Mouse (Mus musculus): ENCODE measurements around the gene Nalcn. TPM values are rescaled to one million over a fixed set of nuclear protein-coding genes. Genes with fewer than 3 reads are reported as not detected.

The Nalcn gene
- total and polyA plus RNA-seq, 3 experiments: 0.03 TPM; not detected in 2

DNA sequence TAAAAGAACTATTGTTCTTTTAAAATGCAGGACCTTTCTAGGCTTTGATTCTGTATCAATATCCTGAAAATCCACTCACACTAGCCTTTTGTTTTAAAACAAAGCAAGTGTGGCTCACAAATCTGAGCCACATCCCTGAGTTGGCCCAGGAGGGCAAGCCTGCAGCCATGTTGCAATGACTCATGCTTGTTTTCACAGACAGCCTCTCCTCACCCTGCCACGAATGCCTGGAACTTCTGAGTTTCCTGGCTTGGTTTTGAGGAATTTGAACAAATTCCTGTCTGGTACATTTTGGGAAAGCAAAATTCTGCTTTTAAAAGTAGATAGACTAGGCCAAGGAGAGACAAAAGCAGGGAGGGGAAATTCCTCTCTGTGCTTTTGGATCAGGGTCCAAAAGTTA, 95.7 kb downstream of the Nalcn start:
- TF ChIP-seq POLR2AphosphoS5 (IDR thresholded peaks at IDR 0.05; ENCODE audit: borderline replicate concordance, low read depth, low read length) (no peak), CHD2 (IDR thresholded peaks at IDR 0.05; ENCODE audit: low read length) (no peak), TBP (IDR thresholded peaks at IDR 0.05; ENCODE audit: low read depth, low read length) (no peak), TAL1 (IDR thresholded peaks at IDR 0.05; ENCODE audit: low read length) (no peak), GATA1 (IDR thresholded peaks at IDR 0.05; ENCODE audit: low read depth, low read length) (no peak), USF2 (IDR thresholded peaks at IDR 0.05; ENCODE audit: borderline replicate concordance in 1 of 2, insufficient read depth in 1 of 2, low read depth in 1 of 2, low read length in 2 of 2) (no peak), UBTF (IDR thresholded peaks at IDR 0.05; ENCODE audit: borderline replicate concordance, insufficient read depth, low read depth, low read length) (no peak), MXI1 (IDR thresholded peaks at IDR 0.05; ENCODE audit: low read depth, low read length) (no peak), MYB (IDR thresholded peaks at IDR 0.05; ENCODE audit: low read depth, low read length) (no peak), POLR2A (IDR thresholded peaks at IDR 0.05; ENCODE audit: control insufficient read depth in 1 of 2, insufficient read depth in 1 of 2, low read depth in 1 of 2, low read length in 2 of 2, poor library complexity in 1 of 2) (no peak), CHD1 (IDR thresholded peaks at IDR 0.05; ENCODE audit: low read depth, low read length) (no peak), MAZ (IDR thresholded peaks at IDR 0.05; ENCODE audit: low read depth, low read length) (no peak), CTCF (IDR thresholded peaks at IDR 0.05 in 2 of 3, conservative IDR thresholded peaks at IDR 0.05 in 1 of 3; ENCODE audit: control insufficient read depth in 1 of 3, insufficient read depth in 1 of 3, low read depth in 2 of 3, low read length in 3 of 3, poor library complexity in 1 of 3, severe bottlenecking in 1 of 3) (no peak), JUND (IDR thresholded peaks at IDR 0.05; ENCODE audit: low read depth, low read length) (no peak), EP300 (IDR thresholded peaks at IDR 0.05; ENCODE audit: low read depth in 1 of 2, low read length in 2 of 2) (no peak), ZC3H11A (IDR thresholded peaks at IDR 0.05; ENCODE audit: low read depth, low read length) (no peak), HCFC1 (IDR thresholded peaks at IDR 0.05; ENCODE audit: low read depth, low read length) (no peak), ELF1 (IDR thresholded peaks at IDR 0.05; ENCODE audit: low read depth, low read length) (no peak)
- H3K9me3 ChIP-seq (replicated peaks; ENCODE audit: insufficient read depth, low read length): no peaks in the 10 kb centered on the region
- no peak for DNase-seq (ENCODE audit: low read depth, low spot score)

DNA sequence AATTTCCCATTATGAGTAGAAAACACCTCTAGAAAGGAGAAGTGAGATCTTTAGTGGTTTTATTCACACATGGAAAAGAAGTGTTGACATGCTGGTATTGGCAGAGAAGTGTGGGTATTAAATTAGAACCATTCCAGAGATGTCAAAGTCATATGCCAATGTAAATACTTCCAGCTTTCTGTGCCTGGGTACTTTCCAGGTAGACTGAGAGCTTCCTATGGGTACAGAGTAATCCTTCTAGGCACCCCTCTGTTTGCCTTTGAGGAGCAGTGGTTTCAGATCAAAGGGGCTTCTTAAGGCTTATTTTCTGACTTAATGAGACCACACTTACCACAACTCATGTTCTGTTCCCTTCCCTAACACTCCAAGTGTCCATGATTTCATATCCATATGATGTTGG, 97.8 kb downstream of the Nalcn start:
- TF ChIP-seq E2F4 (IDR thresholded peaks at IDR 0.05; ENCODE audit: borderline replicate concordance, low read depth, low read length) (no peak), SMC3 (IDR thresholded peaks at IDR 0.05; ENCODE audit: low read depth, low read length) (no peak), RCOR1 (IDR thresholded peaks at IDR 0.05; ENCODE audit: low read depth, low read length) (no peak), ZC3H11A (IDR thresholded peaks at IDR 0.05; ENCODE audit: low read depth, low read length) (no peak), POLR2A (IDR thresholded peaks at IDR 0.05; ENCODE audit: control insufficient read depth in 1 of 2, insufficient read depth in 1 of 2, low read depth in 1 of 2, low read length in 2 of 2, poor library complexity in 1 of 2) (no peak), ZKSCAN1 (IDR thresholded peaks at IDR 0.05; ENCODE audit: low read depth, low read length) (no peak), NRF1 (IDR thresholded peaks at IDR 0.05; ENCODE audit: insufficient read depth, low read depth, low read length, poor library complexity, severe bottlenecking) (no peak), NELFE (IDR thresholded peaks at IDR 0.05; ENCODE audit: low read depth, low read length) (no peak), USF2 (IDR thresholded peaks at IDR 0.05; ENCODE audit: borderline replicate concordance in 1 of 2, insufficient read depth in 1 of 2, low read depth in 1 of 2, low read length in 2 of 2) (no peak), CTCF (IDR thresholded peaks at IDR 0.05 in 2 of 3, conservative IDR thresholded peaks at IDR 0.05 in 1 of 3; ENCODE audit: control insufficient read depth in 1 of 3, insufficient read depth in 1 of 3, low read depth in 2 of 3, low read length in 3 of 3, poor library complexity in 1 of 3, severe bottlenecking in 1 of 3) (no peak), RAD21 (IDR thresholded peaks at IDR 0.05; ENCODE audit: low read depth, low read length) (no peak), MEF2A (IDR thresholded peaks at IDR 0.05; ENCODE audit: extremely low read depth, insufficient replicate concordance, low read depth, low read length, poor library complexity, severe bottlenecking) (no peak), KAT2A (conservative IDR thresholded peaks at IDR 0.05; ENCODE audit: low read depth, low read length) (no peak)
- no peaks in the 10 kb centered on the region for H3K27me3 ChIP-seq (ENCODE audit: control insufficient read depth in 1 of 2, insufficient read depth in 2 of 2, low read length in 2 of 2)
- H3K4me3 ChIP-seq (ENCODE audit: control insufficient read depth in 1 of 2, insufficient read depth in 1 of 2, low read depth in 2 of 2, low read length in 2 of 2): no peak overlapping the region
- no peaks in the 10 kb centered on the region for H3K4me1 ChIP-seq (ENCODE audit: control insufficient read depth in 1 of 2, insufficient read depth in 2 of 2, low read length in 2 of 2)
- no peak overlapping the region for H3K9ac ChIP-seq (ENCODE audit: control insufficient read depth, low read depth, low read length, poor library complexity, severe bottlenecking)
- no peaks in the 10 kb centered on the region for H3K79me2 ChIP-seq (ENCODE audit: control insufficient read depth, insufficient read depth, low read length, poor library complexity)
- H3K36me3 ChIP-seq (ENCODE audit: control insufficient read depth in 1 of 2, insufficient read depth in 2 of 2, low read length in 2 of 2): no peaks in the 10 kb centered on the region
- H3K27ac ChIP-seq (ENCODE audit: control insufficient read depth, low read depth, low read length): no peak overlapping the region
- no peaks in the 10 kb centered on the region for H3K9me3 ChIP-seq (replicated peaks; ENCODE audit: insufficient read depth, low read length)
- DNase-seq (ENCODE audit: low read depth, low spot score): no peak

More for the DNA sequence above, 95.7 kb downstream of the Nalcn start:
- Histone ChIP-seq H3K27me3 (ENCODE audit: control insufficient read depth in 1 of 2, insufficient read depth in 2 of 2, low read length in 2 of 2) (no peaks in the 10 kb centered on the region), H3K4me3 (ENCODE audit: control insufficient read depth in 1 of 2, insufficient read depth in 1 of 2, low read depth in 2 of 2, low read length in 2 of 2) (no peak overlapping the region), H3K9ac (ENCODE audit: control insufficient read depth, low read depth, low read length, poor library complexity, severe bottlenecking) (no peak overlapping the region), H3K27ac (ENCODE audit: control insufficient read depth, low read depth, low read length) (no peak overlapping the region), H3K79me2 (ENCODE audit: control insufficient read depth, insufficient read depth, low read length, poor library complexity) (no peaks in the 10 kb centered on the region), H3K4me1 (ENCODE audit: control insufficient read depth in 1 of 2, insufficient read depth in 2 of 2, low read length in 2 of 2) (no peaks in the 10 kb centered on the region), H3K36me3 (ENCODE audit: control insufficient read depth in 1 of 2, insufficient read depth in 2 of 2, low read length in 2 of 2) (no peaks in the 10 kb centered on the region)
